Mouse (Mus musculus): ENCODE data around the gene Grik1.

The Grik1 gene

GRCm38 (mm10) chr16:88290132-88290772, at the start of gene Grik1:
Gene Grik1, minus strand, starts transcription at chr16:88290265.
- Histone ChIP-seq H3K4me3 (replicated peaks; ENCODE audit: low read length) (peak within 1 kb of the TSS; percentile 76), H3K27me3 (ENCODE audit: insufficient read depth, low read length) (peaks cover 40% of the 10 kb centered on the region), H3K4me1 (replicated peaks; ENCODE audit: low read depth, low read length) (peaks cover 8% of the 10 kb centered on the region), H3K9me3 (ENCODE audit: low read length) (no peaks in the 10 kb centered on the region), H3K36me3 (ENCODE audit: insufficient read depth, low read length) (no peaks in the 10 kb centered on the region)
- TF ChIP-seq NANOG (IDR thresholded peaks at IDR 0.05; ENCODE audit: borderline replicate concordance, low read length), result no peak
- TF ChIP-seq CTCF (conservative IDR thresholded peaks at IDR 0.05; ENCODE audit: low read length), result no peak
- TF ChIP-seq POU5F1 (IDR thresholded peaks at IDR 0.05; ENCODE audit: borderline replicate concordance, low read length), result no peak

- H3K4me3 ChIP-seq (replicated peaks; ENCODE audit: low read length), result no peak overlapping the region
- no peak for TF ChIP-seq NANOG (IDR thresholded peaks at IDR 0.05; ENCODE audit: borderline replicate concordance, low read length)
- no peak for TF ChIP-seq POU5F1 (IDR thresholded peaks at IDR 0.05; ENCODE audit: borderline replicate concordance, low read length)
- no peak for TF ChIP-seq CTCF (conservative IDR thresholded peaks at IDR 0.05; ENCODE audit: low read length)
- H3K36me3 ChIP-seq (ENCODE audit: insufficient read depth, low read length), result no peaks in the 10 kb centered on the region
- peaks cover 6% of the 10 kb centered on the region for H3K4me1 ChIP-seq (replicated peaks; ENCODE audit: low read depth, low read length)
- H3K9me3 ChIP-seq (ENCODE audit: low read length), result no peaks in the 10 kb centered on the region
- peaks cover 24% of the 10 kb centered on the region for H3K27me3 ChIP-seq (ENCODE audit: insufficient read depth, low read length)
Observed at GRCm38 (mm10) chr16:88294209-88294608, 4.1 kb upstream of the Grik1 start.

GRCm38 (mm10) chr16:88289421-88290081, 514 bp downstream of the Grik1 start:
- Histone ChIP-seq H3K9me3 (ENCODE audit: low read length) (no peaks in the 10 kb centered on the region), H3K4me3 (replicated peaks; ENCODE audit: low read length) (peak overlapping the region; percentile 76), H3K36me3 (ENCODE audit: insufficient read depth, low read length) (no peaks in the 10 kb centered on the region), H3K27me3 (ENCODE audit: insufficient read depth, low read length) (peaks cover 40% of the 10 kb centered on the region), H3K4me1 (replicated peaks; ENCODE audit: low read depth, low read length) (peaks cover 8% of the 10 kb centered on the region)
- TF ChIP-seq NANOG (IDR thresholded peaks at IDR 0.05; ENCODE audit: borderline replicate concordance, low read length) (no peak), POU5F1 (IDR thresholded peaks at IDR 0.05; ENCODE audit: borderline replicate concordance, low read length) (no peak), CTCF (conservative IDR thresholded peaks at IDR 0.05; ENCODE audit: low read length) (no peak)

GRCm38 (mm10) chr16:88258407-88258806, 31.7 kb downstream of the Grik1 start:
- no peaks in the 10 kb centered on the region for H3K4me1 ChIP-seq (replicated peaks; ENCODE audit: low read depth, low read length)
- TF ChIP-seq NANOG (IDR thresholded peaks at IDR 0.05; ENCODE audit: borderline replicate concordance, low read length) (no peak), CTCF (conservative IDR thresholded peaks at IDR 0.05; ENCODE audit: low read length) (no peak), POU5F1 (IDR thresholded peaks at IDR 0.05; ENCODE audit: borderline replicate concordance, low read length) (no peak)

GRCm38 (mm10) chr16:88257072-88257471, 33.0 kb downstream of the Grik1 start:
- Histone ChIP-seq H3K36me3 (ENCODE audit: insufficient read depth, low read length) (no peaks in the 10 kb centered on the region), H3K9me3 (ENCODE audit: low read length) (no peaks in the 10 kb centered on the region)
- no peak for TF ChIP-seq CTCF (conservative IDR thresholded peaks at IDR 0.05; ENCODE audit: low read length)
- TF ChIP-seq POU5F1 (IDR thresholded peaks at IDR 0.05; ENCODE audit: borderline replicate concordance, low read length), result no peak
- no peak for TF ChIP-seq NANOG (IDR thresholded peaks at IDR 0.05; ENCODE audit: borderline replicate concordance, low read length)

More at GRCm38 (mm10) chr16:88258407-88258806, 31.7 kb downstream of the Grik1 start:
- no peaks in the 10 kb centered on the region for H3K27me3 ChIP-seq (ENCODE audit: insufficient read depth, low read length)
- H3K9me3 ChIP-seq (ENCODE audit: low read length), result no peaks in the 10 kb centered on the region
- no peaks in the 10 kb centered on the region for H3K36me3 ChIP-seq (ENCODE audit: insufficient read depth, low read length)
- no peak overlapping the region for H3K4me3 ChIP-seq (replicated peaks; ENCODE audit: low read length)

GRCm38 (mm10) chr16:88256101-88256500, 34.0 kb downstream of the Grik1 start:
- TF ChIP-seq POU5F1 (IDR thresholded peaks at IDR 0.05; ENCODE audit: borderline replicate concordance, low read length), result no peak
- no peak for TF ChIP-seq CTCF (conservative IDR thresholded peaks at IDR 0.05; ENCODE audit: low read length)
- no peak for TF ChIP-seq NANOG (IDR thresholded peaks at IDR 0.05; ENCODE audit: borderline replicate concordance, low read length)
- H3K27me3 ChIP-seq (ENCODE audit: insufficient read depth, low read length), result no peaks in the 10 kb centered on the region
- no peaks in the 10 kb centered on the region for H3K36me3 ChIP-seq (ENCODE audit: insufficient read depth, low read length)
- H3K9me3 ChIP-seq (ENCODE audit: low read length), result no peaks in the 10 kb centered on the region
- H3K4me1 ChIP-seq (replicated peaks; ENCODE audit: low read depth, low read length), result no peaks in the 10 kb centered on the region
- no peak overlapping the region for H3K4me3 ChIP-seq (replicated peaks; ENCODE audit: low read length)

More at GRCm38 (mm10) chr16:88257072-88257471, 33.0 kb downstream of the Grik1 start:
- Histone ChIP-seq H3K4me3 (replicated peaks; ENCODE audit: low read length) (no peak overlapping the region), H3K4me1 (replicated peaks; ENCODE audit: low read depth, low read length) (no peaks in the 10 kb centered on the region), H3K27me3 (ENCODE audit: insufficient read depth, low read length) (no peaks in the 10 kb centered on the region)

- no peak for TF ChIP-seq POU5F1 (IDR thresholded peaks at IDR 0.05; ENCODE audit: borderline replicate concordance, low read length)
- no peak for TF ChIP-seq CTCF (conservative IDR thresholded peaks at IDR 0.05; ENCODE audit: low read length)
- TF ChIP-seq NANOG (IDR thresholded peaks at IDR 0.05; ENCODE audit: borderline replicate concordance, low read length), result no peak
- Histone ChIP-seq H3K9me3 (ENCODE audit: low read length) (no peaks in the 10 kb centered on the region), H3K27me3 (ENCODE audit: insufficient read depth, low read length) (no peaks in the 10 kb centered on the region), H3K4me1 (replicated peaks; ENCODE audit: low read depth, low read length) (no peaks in the 10 kb centered on the region), H3K4me3 (replicated peaks; ENCODE audit: low read length) (no peak overlapping the region), H3K36me3 (ENCODE audit: insufficient read depth, low read length) (no peaks in the 10 kb centered on the region)
Observed at GRCm38 (mm10) chr16:88252676-88253075, 37.4 kb downstream of the Grik1 start.

- H3K36me3 ChIP-seq (ENCODE audit: insufficient read depth, low read length), result no peaks in the 10 kb centered on the region
- no peaks in the 10 kb centered on the region for H3K9me3 ChIP-seq (ENCODE audit: low read length)
- no peaks in the 10 kb centered on the region for H3K27me3 ChIP-seq (ENCODE audit: insufficient read depth, low read length)
- H3K4me3 ChIP-seq (replicated peaks; ENCODE audit: low read length), result no peak overlapping the region
- no peaks in the 10 kb centered on the region for H3K4me1 ChIP-seq (replicated peaks; ENCODE audit: low read depth, low read length)
- TF ChIP-seq CTCF (conservative IDR thresholded peaks at IDR 0.05; ENCODE audit: low read length) (no peak), POU5F1 (IDR thresholded peaks at IDR 0.05; ENCODE audit: borderline replicate concordance, low read length) (no peak), NANOG (IDR thresholded peaks at IDR 0.05; ENCODE audit: borderline replicate concordance, low read length) (no peak)
Observed at GRCm38 (mm10) chr16:88251049-88251448, 39.0 kb downstream of the Grik1 start.
